Mouse (Mus musculus): ENCODE data around the gene Slc1a6. TPM values are rescaled to one million over a fixed set of nuclear protein-coding genes. Genes with fewer than 3 reads are reported as not detected.
"Not testable (repeated sequence)": the region's sequence is repeated elsewhere in the genome, so short reads cannot be mapped to it uniquely, and the experiment has no call there.

Gene Slc1a6
- polyA plus RNA-seq, 1 experiment from 2014 or later, result 1.0 TPM

DNA sequence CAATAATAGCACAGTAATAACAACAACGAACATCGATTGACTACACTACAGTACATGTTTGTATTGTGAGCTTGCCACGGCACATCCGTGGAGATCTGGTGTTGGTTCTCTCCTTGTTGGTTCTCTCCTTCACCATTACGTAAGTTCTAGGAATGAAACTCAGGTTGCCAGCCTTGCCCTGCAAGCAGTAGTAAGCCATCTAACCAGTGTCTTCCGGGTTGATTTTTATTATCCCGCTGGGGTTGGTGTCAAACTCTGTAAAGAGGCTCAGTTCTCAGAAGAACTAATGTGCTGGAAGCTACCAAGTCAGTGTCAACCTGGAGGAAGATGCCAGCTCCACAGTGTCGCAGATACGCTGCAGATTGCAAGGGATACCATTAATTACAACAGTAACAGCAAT lies 769 bp upstream of the Slc1a6 start:
- H3K9me3 ChIP-seq, result no peaks in the 10 kb centered on the region
- peak overlapping the region; percentile 99 for H3K4me2 ChIP-seq
- H3K27ac ChIP-seq, result no peak overlapping the region
- H3K4me1 ChIP-seq, result peaks cover 14% of the 10 kb centered on the region
- H3K4me3 ChIP-seq, result peak overlapping the region; percentile 53
- peak overlapping the region; percentile 47; the same call in 1 of the 2 replicates for H3K9ac ChIP-seq
- WGBS, result 52% methylated on average over 9 of the region's 9 CpGs
- no peaks in the 10 kb centered on the region for H3K36me3 ChIP-seq
- no peaks in the 10 kb centered on the region for H3K27me3 ChIP-seq
- ATAC-seq (ENCODE audit: insufficient number of reproducible peaks, low FRiP score, low TSS enrichment, low read depth), result no peak

DNA sequence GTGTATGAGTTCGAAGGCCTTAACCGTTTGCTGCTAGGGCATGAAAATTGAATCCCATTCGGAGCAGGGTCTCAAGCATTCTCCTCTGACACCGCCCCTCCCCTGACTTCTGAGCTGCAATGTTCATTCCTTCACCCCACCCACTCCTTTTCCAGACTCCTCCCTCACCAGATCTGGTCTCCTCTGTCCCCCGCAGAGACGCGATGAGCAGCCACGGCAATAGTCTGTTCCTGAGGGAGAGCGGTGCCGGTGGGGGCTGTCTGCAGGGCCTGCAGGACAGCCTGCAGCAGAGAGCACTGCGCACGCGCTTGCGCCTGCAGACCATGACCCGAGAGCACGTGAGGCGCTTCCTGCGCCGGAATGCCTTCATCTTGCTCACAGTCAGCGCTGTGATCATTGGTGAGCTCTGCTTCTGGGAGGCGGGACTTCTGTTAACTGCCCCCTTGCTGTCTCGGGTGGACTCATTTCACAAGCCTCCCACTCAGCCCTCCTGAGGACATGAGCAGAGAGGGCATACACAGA lies 7.3 kb downstream of the Slc1a6 start:
- 3% methylated on average over 22 of the region's 22 CpGs for WGBS
- peak overlapping the region; percentile 51 for H3K27ac ChIP-seq
- H3K4me3 ChIP-seq, result peak overlapping the region; percentile 52
- H3K4me1 ChIP-seq, result peaks cover 12% of the 10 kb centered on the region; the same call in 1 of the 2 replicates
- no peaks in the 10 kb centered on the region for H3K27me3 ChIP-seq
- H3K9ac ChIP-seq, result peak overlapping the region; percentile 62
- H3K36me3 ChIP-seq, result no peaks in the 10 kb centered on the region
- ATAC-seq (ENCODE audit: insufficient number of reproducible peaks, low FRiP score, low TSS enrichment, low read depth), result peak; percentile 88
- H3K9me3 ChIP-seq, result no peaks in the 10 kb centered on the region
- H3K4me2 ChIP-seq, result peak overlapping the region; percentile 70

DNA sequence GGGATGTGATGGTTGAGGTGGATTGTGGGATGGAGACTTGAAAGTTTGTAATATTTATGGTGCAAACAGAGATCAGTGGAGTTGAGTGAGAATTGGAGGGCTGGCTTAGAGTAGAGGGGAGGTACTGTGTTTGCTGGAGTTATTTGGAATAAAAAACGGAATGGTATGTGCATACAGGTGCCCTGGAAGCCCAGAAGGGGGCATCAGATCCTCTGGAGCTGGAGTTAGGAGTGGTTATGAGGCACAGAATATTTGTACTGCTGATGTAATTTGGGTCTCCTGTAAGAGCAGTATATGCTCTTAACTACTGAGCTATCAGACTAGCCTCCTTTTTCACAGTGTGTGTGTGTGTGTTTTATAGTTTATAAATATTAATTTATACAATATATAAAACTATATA lies 10.3 kb downstream of the Slc1a6 start:
- ATAC-seq (ENCODE audit: insufficient number of reproducible peaks, low FRiP score, low TSS enrichment, low read depth), result no peak
- Histone ChIP-seq H3K4me1 (peaks cover 12% of the 10 kb centered on the region; the same call in 1 of the 2 replicates), H3K9ac (no peak overlapping the region), H3K4me3 (no peak overlapping the region), H3K36me3 (no peaks in the 10 kb centered on the region), H3K27ac (no peak overlapping the region), H3K9me3 (no peaks in the 10 kb centered on the region), H3K4me2 (no peak overlapping the region), H3K27me3 (no peaks in the 10 kb centered on the region)
- 32% methylated on average over 1 of the region's 1 CpGs for WGBS

DNA sequence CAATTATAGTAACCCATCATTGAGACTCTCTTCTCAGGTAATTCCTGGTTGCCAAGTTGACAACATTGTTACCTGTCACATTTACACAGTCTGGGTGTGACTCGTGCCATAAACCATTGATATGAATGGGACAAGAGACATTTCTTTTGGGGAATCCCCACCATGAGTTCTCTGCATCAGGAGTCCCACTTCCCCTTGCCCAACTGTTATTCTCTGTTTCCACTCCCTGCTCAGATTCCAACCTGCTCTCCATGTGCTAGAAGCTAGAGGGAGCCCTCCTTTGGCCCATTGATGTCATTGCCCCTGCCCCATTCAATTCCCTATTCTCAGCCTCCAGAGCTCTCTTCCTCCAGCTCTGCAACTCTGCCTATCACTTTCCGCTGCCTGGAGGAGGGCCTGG lies 21.2 kb downstream of the Slc1a6 start:
- Histone ChIP-seq H3K4me3 (no peak overlapping the region), H3K9me3 (no peaks in the 10 kb centered on the region), H3K27ac (no peak overlapping the region), H3K36me3 (no peaks in the 10 kb centered on the region), H3K4me1 (no peaks in the 10 kb centered on the region), H3K4me2 (no peak overlapping the region), H3K9ac (no peak overlapping the region), H3K27me3 (no peaks in the 10 kb centered on the region)
- no peak for ATAC-seq (ENCODE audit: insufficient number of reproducible peaks, low FRiP score, low TSS enrichment, low read depth)
- 86% methylated on average over 2 of the region's 2 CpGs for WGBS

DNA sequence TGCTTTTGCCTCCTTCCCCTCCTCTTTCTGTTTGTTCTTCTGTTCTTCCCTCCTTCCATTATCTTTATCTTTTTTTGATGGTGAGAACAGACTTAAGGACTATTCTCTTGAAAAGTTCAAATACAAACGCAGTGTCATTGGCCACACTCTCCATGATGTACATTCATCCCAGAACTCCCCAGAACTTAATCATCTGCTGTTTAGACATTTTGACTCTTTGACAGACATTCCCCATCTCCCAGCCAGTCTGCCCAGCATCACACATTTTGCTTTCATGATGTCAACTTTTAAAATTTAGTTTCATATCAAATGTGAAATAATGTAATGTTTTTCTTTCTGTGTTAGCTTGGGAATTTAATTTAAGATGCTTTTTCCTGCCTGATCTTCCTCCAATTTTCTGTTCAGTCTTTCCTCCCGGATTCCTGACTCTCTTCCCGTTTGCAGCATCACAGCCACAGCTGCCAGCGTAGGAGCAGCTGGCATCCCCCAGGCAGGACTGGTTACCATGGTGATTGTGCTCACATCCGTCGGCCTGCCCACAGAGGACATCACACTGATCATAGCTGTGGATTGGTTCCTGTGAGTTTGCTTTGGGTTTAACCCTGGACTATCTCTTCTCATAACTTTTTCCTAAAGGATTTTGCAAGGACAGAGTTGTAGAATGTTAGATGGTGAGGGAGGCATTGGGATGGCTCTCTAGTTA lies 32.2 kb downstream of the Slc1a6 start:
- H3K9ac ChIP-seq, result no peak overlapping the region
- H3K36me3 ChIP-seq, result no peaks in the 10 kb centered on the region
- WGBS, result 51% methylated on average over 6 of the region's 6 CpGs
- no peaks in the 10 kb centered on the region for H3K9me3 ChIP-seq
- H3K4me3 ChIP-seq, result no peak overlapping the region
- H3K27me3 ChIP-seq, result no peaks in the 10 kb centered on the region
- H3K4me1 ChIP-seq, result no peaks in the 10 kb centered on the region
- ATAC-seq (ENCODE audit: insufficient number of reproducible peaks, low FRiP score, low TSS enrichment, low read depth), result no peak
- H3K4me2 ChIP-seq, result no peak overlapping the region
- no peak overlapping the region for H3K27ac ChIP-seq

DNA sequence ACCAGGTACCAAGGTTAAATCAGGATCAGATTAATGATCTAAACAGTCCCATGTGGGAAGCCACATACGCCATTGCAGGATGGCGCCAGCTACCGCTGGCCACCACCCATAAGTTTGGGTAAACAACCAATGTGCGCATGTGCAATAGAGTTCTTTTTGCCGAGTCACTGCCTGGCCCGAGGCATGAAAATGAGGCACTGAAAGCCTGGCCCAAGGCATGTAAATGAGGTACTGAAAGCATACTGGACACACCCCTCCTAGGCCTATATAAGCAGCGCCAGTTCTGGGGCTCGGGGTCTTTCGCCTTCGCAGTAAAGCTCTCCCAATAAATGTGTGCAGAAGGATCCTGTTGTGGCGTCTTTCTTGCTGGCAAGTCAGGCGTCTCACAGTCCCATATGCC lies 60.2 kb downstream of the Slc1a6 start:
- not testable (repeated sequence) for H3K4me2 ChIP-seq; H3K36me3 ChIP-seq; H3K9ac ChIP-seq; H3K9me3 ChIP-seq; H3K4me1 ChIP-seq; H3K4me3 ChIP-seq; ATAC-seq (ENCODE audit: insufficient number of reproducible peaks, low FRiP score, low TSS enrichment, low read depth); H3K27me3 ChIP-seq; H3K27ac ChIP-seq
- 85% methylated on average over 12 of the region's 12 CpGs for WGBS

DNA sequence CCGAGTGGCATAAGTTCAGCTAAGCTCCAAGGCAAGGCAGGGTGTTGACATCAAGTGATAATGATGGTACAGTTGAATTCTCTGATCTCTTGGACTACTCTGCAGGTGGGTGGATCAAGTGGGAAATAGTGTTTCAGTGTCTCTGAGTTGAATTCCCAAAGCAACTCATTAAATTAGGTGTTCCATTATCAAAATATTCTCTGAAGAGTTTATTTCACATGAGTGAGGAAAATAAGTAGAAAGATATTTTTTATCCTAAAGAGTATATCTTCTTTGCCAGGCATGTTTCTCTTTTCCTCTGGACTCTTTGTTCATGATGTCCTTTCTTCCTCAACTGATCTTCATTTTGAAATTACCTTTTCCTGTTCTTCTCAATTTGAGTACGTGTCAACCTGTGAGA lies 71.8 kb downstream of the Slc1a6 start, which contains the start of gene Olfr1356:
Gene Olfr1356, minus strand, starts transcription at position 101 of the 400 bp plus-strand sequence.
- Histone ChIP-seq H3K4me2 (no peak within 1 kb of the TSS), H3K27me3 (no peaks in the 10 kb centered on the region), H3K4me1 (no peaks in the 10 kb centered on the region), H3K4me3 (no peak within 1 kb of the TSS), H3K27ac (no peak within 1 kb of the TSS), H3K36me3 (no peaks in the 10 kb centered on the region), H3K9me3 (no peaks in the 10 kb centered on the region), H3K9ac (no peak within 1 kb of the TSS)
- 84% methylated on average over 2 of the region's 2 CpGs for WGBS
- ATAC-seq (ENCODE audit: insufficient number of reproducible peaks, low FRiP score, low TSS enrichment, low read depth), result no peak

Other genes with a start within 250 kb of the Slc1a6 start
- gene Ilvbl, start 206.2 kb upstream of the Slc1a6 start, polyA plus RNA-seq (2015; fragmentation: Nextera tagmentation; extraction: Ambion mirVana), result 77.0 and 86.2 TPM in 2 replicates
- gene Syde1, start 188.5 kb upstream of the Slc1a6 start, polyA plus RNA-seq (2015; fragmentation: Nextera tagmentation; extraction: Ambion mirVana), result 20.2 and 20.3 TPM in 2 replicates
- not detected in 2 replicates for gene Olfr1357, start 162.4 kb upstream of the Slc1a6 start, polyA plus RNA-seq (2015; fragmentation: Nextera tagmentation; extraction: Ambion mirVana)
- 36.7 and 45.6 TPM in 2 replicates for gene Casp14, start 62.2 kb upstream of the Slc1a6 start, polyA plus RNA-seq (2015; fragmentation: Nextera tagmentation; extraction: Ambion mirVana)
- gene Ccdc105, start 27.4 kb upstream of the Slc1a6 start, polyA plus RNA-seq (2015; fragmentation: Nextera tagmentation; extraction: Ambion mirVana), result 0.10 and 0.14 TPM in 2 replicates
- not detected in 2 replicates for gene Olfr1356, start 71.7 kb downstream of the Slc1a6 start, polyA plus RNA-seq (2015; fragmentation: Nextera tagmentation; extraction: Ambion mirVana)
- gene Olfr1355, start 95.0 kb downstream of the Slc1a6 start, polyA plus RNA-seq (2015; fragmentation: Nextera tagmentation; extraction: Ambion mirVana), result not detected in 2 replicates
- not detected in 2 replicates for gene Olfr1354, start 132.7 kb downstream of the Slc1a6 start, polyA plus RNA-seq (2015; fragmentation: Nextera tagmentation; extraction: Ambion mirVana)
- not detected in 2 replicates for gene Olfr8, start 170.1 kb downstream of the Slc1a6 start, polyA plus RNA-seq (2015; fragmentation: Nextera tagmentation; extraction: Ambion mirVana)
- gene Olfr1353, start 182.8 kb downstream of the Slc1a6 start, polyA plus RNA-seq (2015; fragmentation: Nextera tagmentation; extraction: Ambion mirVana), result not detected in 2 replicates
- gene Olfr1352, start 200.6 kb downstream of the Slc1a6 start, polyA plus RNA-seq (2015; fragmentation: Nextera tagmentation; extraction: Ambion mirVana), result not detected in 2 replicates
- not detected in 2 replicates for gene Olfr1351, start 232.0 kb downstream of the Slc1a6 start, polyA plus RNA-seq (2015; fragmentation: Nextera tagmentation; extraction: Ambion mirVana)
- gene Olfr57, start 248.2 kb downstream of the Slc1a6 start, polyA plus RNA-seq (2015; fragmentation: Nextera tagmentation; extraction: Ambion mirVana), result not detected in 2 replicates